Mouse (Mus musculus) mouse embryonic stem cell (cell line): ENCODE measurements at regions not wholly inside any gene's neighbourhood (a gene's known extent, or its start where the extent isn't known, plus 50 kb on each side); places are given as distances from the start of the nearest gene placed in this dataset.

Source experiments
- in situ Hi-C, 2 experiments: fragments of 300-500 bp; cut with MboI; formaldehyde crosslinking; loops; 1 replicate in 1 of 2; 3 replicates in 1 of 2; pipeline ENCODE4 v1.14.3; 2019 to 2020; ENCODE audit warnings: low sequenced_read_pairs in 2 of 2, low pct_unique_long_range_greater_than_20kb in 1 of 2, mixed read lengths in 1 of 2; ENCODE audit not compliant: unreplicated experiment in 1 of 2

GRCm38 (mm10) chr12:79959540-79960305 is 153.1 kb downstream of the Zfp36l1 start:
- in situ Hi-C loops: no loop called here

GRCm38 (mm10) chr12:79957211-79957610 is 155.6 kb downstream of the Zfp36l1 start:
- in situ Hi-C loops: no loop called here

- in situ Hi-C loops: no loop called here
Observed at GRCm38 (mm10) chr12:79956351-79956750, 156.5 kb downstream of the Zfp36l1 start.

GRCm38 (mm10) chr12:79955501-79955900 is 157.3 kb downstream of the Zfp36l1 start:
- in situ Hi-C loops: no loop called here

GRCm38 (mm10) chr12:79950579-79951112 is 162.2 kb downstream of the Zfp36l1 start:
- in situ Hi-C loops: no loop called here

- in situ Hi-C loops: no loop called here
Observed at GRCm38 (mm10) chr12:79949101-79949824, 163.6 kb downstream of the Zfp36l1 start.

GRCm38 (mm10) chr12:79947574-79947973 is 165.2 kb downstream of the Zfp36l1 start:
- in situ Hi-C loops: no loop called here

GRCm38 (mm10) chr12:79946777-79947176 is 166.0 kb downstream of the Zfp36l1 start:
- in situ Hi-C loops: no loop called here

GRCm38 (mm10) chr12:79945899-79946298 is 166.9 kb downstream of the Zfp36l1 start:
- in situ Hi-C loops: no loop called here

GRCm38 (mm10) chr12:79944714-79945493 is 167.9 kb downstream of the Zfp36l1 start:
- in situ Hi-C loops: no loop called here

GRCm38 (mm10) chr12:79944090-79944489 is 168.7 kb downstream of the Zfp36l1 start:
- in situ Hi-C loops: no loop called here

- in situ Hi-C loops: no loop called here
Observed at GRCm38 (mm10) chr12:79942563-79943131, 170.2 kb downstream of the Zfp36l1 start.

GRCm38 (mm10) chr12:79941828-79942227 is 171.0 kb downstream of the Zfp36l1 start:
- in situ Hi-C loops: no loop called here

- in situ Hi-C loops: no loop called here
Observed at GRCm38 (mm10) chr12:79939436-79939835, 173.4 kb downstream of the Zfp36l1 start.

- in situ Hi-C loops: no loop called here
Observed at GRCm38 (mm10) chr12:79937876-79938275, 174.9 kb downstream of the Zfp36l1 start.

GRCm38 (mm10) chr12:79936698-79937097 is 176.1 kb downstream of the Zfp36l1 start:
- in situ Hi-C loops: no loop called here

- in situ Hi-C loops: no loop called here
Observed at GRCm38 (mm10) chr12:79934091-79934490, 178.7 kb downstream of the Zfp36l1 start.

- in situ Hi-C loops: no loop called here
Observed at GRCm38 (mm10) chr12:79932905-79933304, 179.9 kb downstream of the Zfp36l1 start.

- in situ Hi-C loops: no loop called here
Observed at GRCm38 (mm10) chr12:79931455-79931854, 181.4 kb downstream of the Zfp36l1 start.
